Mouse (Mus musculus): ENCODE measurements at regions not wholly inside any gene's neighbourhood (a gene's known extent, or its start where the extent isn't known, plus 50 kb on each side); places are given as distances from the start of the nearest gene placed in this dataset.

DNA sequence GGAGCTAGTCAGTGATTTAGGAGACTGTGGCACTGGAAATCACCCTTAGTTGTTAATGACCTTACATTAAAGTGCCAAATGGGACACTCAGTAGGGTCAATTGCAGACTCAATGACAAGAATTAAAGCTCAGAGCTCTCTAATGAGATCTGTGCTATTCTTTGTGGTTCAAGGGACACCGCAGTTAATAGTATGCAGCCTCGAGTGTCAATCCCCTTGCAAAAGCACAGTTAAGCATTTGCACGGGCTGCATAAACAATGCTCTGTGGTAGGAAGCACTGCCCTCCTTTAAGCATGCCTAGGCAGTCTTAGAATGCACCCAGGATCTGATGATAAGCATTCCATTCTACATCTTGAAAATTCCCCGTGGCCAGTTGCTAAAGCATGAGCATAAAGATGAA is 221.5 kb downstream of the Nova1 start:
- TF ChIP-seq CTCF (IDR thresholded peaks at IDR 0.05) = no peak
- no peak for TF ChIP-seq POLR2A (IDR thresholded peaks at IDR 0.05; ENCODE audit: insufficient read depth, low read depth, low read length)
